Mouse (Mus musculus) heart, adult 2 months (tissue): ENCODE measurements around the gene Sh3rf3.

Experiments
- EP300 ChIP-seq: fragments of 200-500 bp; IDR thresholded peaks from 2 replicates; pipeline ENCODE4 v1.6.1; 2011; ENCODE audit warnings: low read depth, low read length, control low read depth; ENCODE audit not compliant: insufficient read depth
- POLR2A ChIP-seq: fragments of 200-500 bp; IDR thresholded peaks from 2 replicates; pipeline ENCODE4 v1.6.1; 2011; ENCODE audit warnings: mild to moderate bottlenecking, low read depth, low read length, control low read depth; ENCODE audit not compliant: insufficient read depth

GRCm38 (mm10) chr10:59116331-59116730, 303.2 kb downstream of the Sh3rf3 start:
- TF ChIP-seq EP300 (no peak), POLR2A (no peak)
